Mouse (Mus musculus) myocyte (in vitro differentiated cells): Measurements from ENCODE around the gene Tenm4. TPM values are rescaled to one million over a fixed set of nuclear protein-coding genes. Genes with fewer than 3 reads are reported as not detected.

Experiments
- H3K27me3 ChIP-seq: one replicate; pipeline ENCODE4 v1.6.1; 2011; ENCODE audit not compliant: control insufficient read depth, insufficient read depth, insufficient read length
- H3K36me3 ChIP-seq: one replicate; pipeline ENCODE4 v1.6.1; 2011; ENCODE audit not compliant: control insufficient read depth, insufficient read depth
- H3K4me2 ChIP-seq: one replicate; pipeline ENCODE4 v1.6.1; 2011; ENCODE audit warnings: low read depth, control low read depth
- H3K4me3 ChIP-seq: one replicate; pipeline ENCODE4 v1.5.1; 2011; ENCODE audit warnings: mild to moderate bottlenecking, control low read depth, moderate library complexity
- H3K79me2 ChIP-seq: one replicate; pipeline ENCODE4 v1.6.1; 2011; ENCODE audit not compliant: control insufficient read depth, insufficient read depth
- H3ac ChIP-seq: one replicate; pipeline ENCODE4 v1.6.1; 2011; ENCODE audit not compliant: control insufficient read depth, insufficient read length
- CEBPB ChIP-seq: IDR thresholded peaks from 2 replicates; pipeline ENCODE4 v1.6.1; 2011; ENCODE audit warnings: mild to moderate bottlenecking, moderate library complexity; ENCODE audit not compliant: poor library complexity, insufficient read depth, severe bottlenecking
- E2F4 ChIP-seq: IDR thresholded peaks from one replicate; pipeline ENCODE4 v1.6.1; 2011; ENCODE audit warnings: mild to moderate bottlenecking, control low read depth, moderate library complexity; ENCODE audit not compliant: insufficient read depth
- MAX ChIP-seq: IDR thresholded peaks from one replicate; pipeline ENCODE4 v1.6.1; 2011; ENCODE audit warnings: low read depth, mild to moderate bottlenecking, control low read depth
- MYOD1 ChIP-seq, 3 experiments: IDR thresholded peaks; one replicate each; pipeline ENCODE4 v1.6.1; 2011; ENCODE audit warnings: control low read depth in 2 of 3, low read depth in 2 of 3, mild to moderate bottlenecking in 2 of 3, moderate library complexity in 1 of 3; ENCODE audit not compliant: insufficient read length in 2 of 3, control insufficient read depth in 1 of 3
- MYOG ChIP-seq, 3 experiments: IDR thresholded peaks; one replicate each; pipeline ENCODE4 v1.6.1; 2011; ENCODE audit warnings: control low read depth in 2 of 3, low read depth in 2 of 3, mild to moderate bottlenecking in 2 of 3; ENCODE audit not compliant: insufficient read length in 2 of 3, control insufficient read depth in 1 of 3, insufficient read depth in 1 of 3
- POLR2A ChIP-seq: IDR thresholded peaks from one replicate; pipeline ENCODE4 v1.6.1; 2011; ENCODE audit warnings: low read depth, mild to moderate bottlenecking, control low read depth, moderate library complexity; ENCODE audit not compliant: insufficient read length
- POLR2AphosphoS2 ChIP-seq: IDR thresholded peaks from one replicate; pipeline ENCODE4 v1.6.1; 2011; ENCODE audit warnings: low read depth, control low read depth; ENCODE audit not compliant: insufficient read length
- REST ChIP-seq: IDR thresholded peaks from one replicate; pipeline ENCODE4 v1.6.1; 2011; ENCODE audit warnings: mild to moderate bottlenecking, control low read depth, moderate library complexity; ENCODE audit not compliant: insufficient read depth, insufficient read length
- SRF ChIP-seq: IDR thresholded peaks from one replicate; pipeline ENCODE4 v1.6.1; 2011; ENCODE audit warnings: low read depth; ENCODE audit not compliant: control insufficient read depth, insufficient read length
- TCF12 ChIP-seq: IDR thresholded peaks from one replicate; pipeline ENCODE4 v1.6.1; 2011; ENCODE audit warnings: mild to moderate bottlenecking, control low read depth; ENCODE audit not compliant: poor library complexity, insufficient read depth, severe bottlenecking
- TCF3 ChIP-seq: IDR thresholded peaks from one replicate; pipeline ENCODE4 v1.6.1; 2011; ENCODE audit warnings: low read depth, control low read depth; ENCODE audit not compliant: insufficient read length
- USF1 ChIP-seq: IDR thresholded peaks from one replicate; pipeline ENCODE4 v1.6.1; 2011; ENCODE audit warnings: low read depth, mild to moderate bottlenecking, control low read depth, moderate library complexity
- polyA plus RNA-seq: library from polyadenylated mRNA; unstranded; fragments of >200 nt; fragmentation: generic; extraction: Trizol; gene quantifications from one replicate; pipeline ENCODE4 v1.2.1, GENCODE M21; 2012; ENCODE audit warnings: missing spikeins

Gene Tenm4
- polyA plus RNA-seq, 1 experiment = 10.9 TPM

GRCm38 (mm10) chr7:96797716-96798332 lies 626.8 kb downstream of the Tenm4 start:
- Histone ChIP-seq H3K79me2 (no peaks in the 10 kb centered on the region), H3K4me3 (no peak overlapping the region), H3K4me2 (no peak overlapping the region), H3ac (no peak overlapping the region), H3K36me3 (no peaks in the 10 kb centered on the region), H3K27me3 (no peaks in the 10 kb centered on the region)
- no peak for TF ChIP-seq TCF3
- TF ChIP-seq CEBPB = no peak
- no peak for TF ChIP-seq MYOD1 (IDR thresholded peaks at IDR 0.05; ENCODE audit: control insufficient read depth in 1 of 3, insufficient read length in 2 of 3, low read depth in 2 of 3)
- no peak for TF ChIP-seq USF1
- no peak for TF ChIP-seq SRF
- no peak for TF ChIP-seq TCF12
- no peak for TF ChIP-seq MAX
- no peak for TF ChIP-seq REST
- no peak for TF ChIP-seq E2F4
- no peak for TF ChIP-seq POLR2A
- no peak for TF ChIP-seq POLR2AphosphoS2
- no peak for TF ChIP-seq MYOG (IDR thresholded peaks at IDR 0.05; ENCODE audit: control insufficient read depth in 1 of 3, insufficient read depth in 1 of 3, insufficient read length in 2 of 3, low read depth in 2 of 3)

DNA sequence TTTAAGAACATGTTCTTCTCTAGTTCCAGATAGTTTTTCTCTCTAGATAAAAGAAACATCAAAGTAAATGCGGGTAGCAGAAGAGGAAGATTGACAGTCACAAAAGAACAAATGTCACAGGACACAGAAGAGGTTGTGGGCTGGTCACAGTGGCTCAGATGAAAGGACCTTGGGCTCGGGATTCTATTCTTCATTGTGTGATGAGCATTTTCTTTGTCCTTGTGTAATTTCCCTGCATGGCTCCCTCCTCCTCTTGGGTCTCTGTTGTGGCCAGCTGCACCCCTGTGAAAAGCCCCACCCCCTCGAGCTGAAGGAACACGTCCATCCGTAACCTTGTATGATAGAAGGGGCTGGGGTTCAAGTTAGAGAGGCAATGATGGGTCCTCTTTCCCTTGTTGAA lies 628.8 kb downstream of the Tenm4 start:
- no peaks in the 10 kb centered on the region for H3K27me3 ChIP-seq
- H3K36me3 ChIP-seq = no peaks in the 10 kb centered on the region
- no peak overlapping the region for H3K4me3 ChIP-seq
- no peaks in the 10 kb centered on the region for H3K79me2 ChIP-seq
- H3K4me2 ChIP-seq = no peak overlapping the region
- H3ac ChIP-seq = no peak overlapping the region
- TF ChIP-seq E2F4 = no peak
- TF ChIP-seq TCF12 = no peak
- TF ChIP-seq POLR2AphosphoS2 = no peak
- no peak for TF ChIP-seq CEBPB
- no peak for TF ChIP-seq REST
- TF ChIP-seq SRF = no peak
- TF ChIP-seq POLR2A = no peak
- no peak for TF ChIP-seq MYOG (IDR thresholded peaks at IDR 0.05; ENCODE audit: control insufficient read depth in 1 of 3, insufficient read depth in 1 of 3, insufficient read length in 2 of 3, low read depth in 2 of 3)
- no peak for TF ChIP-seq MYOD1 (IDR thresholded peaks at IDR 0.05; ENCODE audit: control insufficient read depth in 1 of 3, insufficient read length in 2 of 3, low read depth in 2 of 3)
- no peak for TF ChIP-seq USF1
- no peak for TF ChIP-seq MAX
- TF ChIP-seq TCF3 = no peak

DNA sequence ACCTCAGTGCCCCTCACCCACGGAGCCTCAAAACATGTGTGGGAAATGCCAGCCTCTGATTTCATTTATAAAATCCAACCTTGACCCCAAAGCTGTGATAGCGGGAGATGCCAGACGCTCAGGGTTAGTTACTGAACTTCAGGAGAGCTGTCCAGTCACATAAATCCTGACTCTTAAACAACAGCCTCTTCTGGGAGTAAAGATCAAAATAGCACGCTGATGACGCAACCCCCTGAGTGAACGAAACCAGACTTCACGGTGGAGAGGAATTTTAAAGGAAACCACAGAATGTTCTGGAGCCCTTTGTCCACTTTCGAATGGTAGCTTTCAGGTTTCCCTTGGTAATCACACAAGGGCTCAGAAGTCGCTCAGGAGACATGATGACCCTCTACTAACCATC lies 630.3 kb downstream of the Tenm4 start:
- no peak overlapping the region for H3K4me3 ChIP-seq
- H3K36me3 ChIP-seq = no peaks in the 10 kb centered on the region
- no peak overlapping the region for H3K4me2 ChIP-seq
- no peaks in the 10 kb centered on the region for H3K27me3 ChIP-seq
- H3ac ChIP-seq = no peak overlapping the region
- TF ChIP-seq E2F4 = no peak
- no peak for TF ChIP-seq SRF
- TF ChIP-seq MAX = no peak
- peak; percentile 74 for TF ChIP-seq CEBPB
- TF ChIP-seq REST = no peak
- no peaks in the 10 kb centered on the region for H3K79me2 ChIP-seq

- H3K4me2 ChIP-seq = no peak overlapping the region
- H3K27me3 ChIP-seq = no peaks in the 10 kb centered on the region
- no peak overlapping the region for H3ac ChIP-seq
- H3K36me3 ChIP-seq = no peaks in the 10 kb centered on the region
- no peaks in the 10 kb centered on the region for H3K79me2 ChIP-seq
- H3K4me3 ChIP-seq = no peak overlapping the region
- TF ChIP-seq MAX = no peak
- no peak for TF ChIP-seq E2F4
- no peak for TF ChIP-seq SRF
Observed at GRCm38 (mm10) chr7:96802216-96802615, 631.2 kb downstream of the Tenm4 start.

GRCm38 (mm10) chr7:96806561-96806960 lies 635.5 kb downstream of the Tenm4 start:
- Histone ChIP-seq H3K79me2 (no peaks in the 10 kb centered on the region), H3K4me2 (no peak overlapping the region), H3K36me3 (no peaks in the 10 kb centered on the region), H3K27me3 (no peaks in the 10 kb centered on the region), H3ac (no peak overlapping the region), H3K4me3 (no peak overlapping the region)
- no peak for TF ChIP-seq POLR2A
- TF ChIP-seq MYOG (IDR thresholded peaks at IDR 0.05; ENCODE audit: control insufficient read depth in 1 of 3, insufficient read depth in 1 of 3, insufficient read length in 2 of 3, low read depth in 2 of 3) = no peak
- TF ChIP-seq TCF12 = no peak
- TF ChIP-seq SRF = no peak
- no peak for TF ChIP-seq POLR2AphosphoS2
- TF ChIP-seq CEBPB = no peak
